Mouse (Mus musculus) gastrocnemius, postnatal 25 days (tissue): ENCODE results near the gene Coq8a. TPM values are rescaled to one million over a fixed set of nuclear protein-coding genes. Genes with fewer than 3 reads are reported as not detected.

ENCODE experiments used
- DNase-seq: peaks from one replicate; pipeline ENCODE4 v3.0.0; 2022
- long read RNA-seq, 2 experiments: library from polyadenylated mRNA; stranded (forward); transcript quantifications; one replicate each; pipeline ENCODE4 v2.0.0; 2021
- total RNA-seq, 2 experiments: library from RNA; stranded (reverse); gene quantifications; 1 replicate in 1 of 2; 2 replicates in 1 of 2; pipeline ENCODE4 v1.2.3; 2021

The Coq8a gene
- 100 to 1,000 TPM; 871 to 916 TPM for total RNA-seq
- long read RNA-seq, experiment 1, full-length matches to known transcripts = 332 of 524 reads
- long read RNA-seq, experiment 1, partial matches to known transcripts = 104 of 524 reads
- long read RNA-seq, experiment 1, other reads (novel, unspliced or antisense) = 88 of 524 reads
- long read RNA-seq, experiment 2, full-length matches to known transcripts = 725 of 978 reads
- long read RNA-seq, experiment 2, partial matches to known transcripts = 148 of 978 reads
- long read RNA-seq, experiment 2, other reads (novel, unspliced or antisense) = 105 of 978 reads

DNA sequence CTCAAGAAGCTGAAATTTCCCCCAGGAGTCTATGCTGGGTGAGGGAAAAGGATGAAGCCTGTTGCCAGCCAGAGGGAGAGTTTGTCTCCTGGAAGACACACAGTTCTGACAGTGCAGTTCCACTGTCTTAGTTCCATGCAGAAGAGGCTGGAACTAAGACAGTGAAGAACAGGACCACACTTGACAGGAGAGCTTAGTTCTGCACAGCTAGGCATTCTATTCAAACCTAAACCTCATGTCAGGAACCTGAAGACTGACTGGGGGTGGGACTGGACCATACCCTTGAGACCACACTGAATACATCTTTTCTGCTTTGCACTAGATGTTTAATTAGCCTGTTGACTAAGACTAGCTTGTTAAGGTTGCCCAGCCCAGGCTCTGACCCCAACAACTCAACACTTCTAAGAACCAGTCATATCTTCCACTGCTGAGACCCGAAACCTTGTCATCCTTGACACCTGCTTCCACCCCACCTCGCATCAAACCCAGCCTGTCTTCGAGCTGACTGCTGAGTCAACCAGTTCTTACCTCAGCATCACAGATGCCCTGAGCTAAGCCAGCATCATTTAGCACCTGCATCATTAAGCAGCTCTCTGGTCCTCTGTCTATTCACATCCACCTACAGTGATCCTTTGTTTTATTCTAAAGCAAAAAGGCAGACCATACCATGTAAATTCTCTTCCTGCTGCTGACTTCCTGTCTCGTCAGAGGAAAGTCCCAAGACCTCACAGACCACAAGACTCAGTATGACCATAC, at the start of gene Coq8a:
Coq8a (minus strand) TSS at position 644 of the 756 bp plus-strand sequence.
- no peak for DNase-seq

DNA sequence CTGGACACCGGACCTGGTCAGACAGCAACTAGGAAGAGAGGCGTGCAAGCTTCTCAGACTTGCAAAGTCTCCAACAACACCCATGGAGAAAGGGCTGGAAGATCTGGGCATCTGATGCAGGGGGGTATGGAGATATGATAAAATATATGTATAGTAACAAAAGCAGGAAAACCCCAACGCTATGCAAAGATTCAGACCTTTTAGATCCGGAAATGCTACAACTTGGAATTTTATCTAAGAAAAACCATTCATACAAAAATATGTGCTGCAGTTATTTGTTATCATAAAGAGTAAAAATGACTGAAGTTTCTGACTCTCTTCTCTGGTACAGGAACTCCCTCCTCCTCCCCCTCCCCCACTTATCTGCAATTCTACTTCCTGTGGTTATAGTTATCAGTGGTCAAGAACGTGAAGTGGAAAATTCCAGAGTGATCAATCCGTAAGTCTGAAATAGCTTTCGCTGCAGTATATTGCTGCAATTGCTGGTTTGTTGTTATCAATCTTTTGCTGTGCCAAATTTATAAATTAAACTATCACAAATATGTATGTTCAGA, 49.3 kb upstream of the Coq8a start:
- no peak for DNase-seq

DNA sequence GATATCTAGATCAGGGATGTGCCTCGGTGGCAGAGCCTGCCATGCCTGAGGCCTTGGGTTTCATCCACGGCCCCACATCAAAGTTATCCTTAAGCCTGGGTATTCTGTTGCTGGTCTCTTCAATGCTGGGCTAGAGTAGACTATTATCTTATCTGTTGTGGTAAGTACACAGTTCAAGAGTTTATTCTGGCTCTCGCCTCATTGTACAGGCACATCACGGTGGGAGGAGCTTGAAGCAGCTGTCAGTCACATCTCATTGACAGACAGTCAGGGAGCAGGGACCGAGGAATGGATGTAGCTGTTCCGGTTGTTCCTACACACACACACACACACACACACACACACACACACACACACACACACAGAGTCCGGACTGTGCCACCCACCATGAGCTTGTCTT, 48.5 kb upstream of the Coq8a start:
- DNase-seq = no peak

DNA sequence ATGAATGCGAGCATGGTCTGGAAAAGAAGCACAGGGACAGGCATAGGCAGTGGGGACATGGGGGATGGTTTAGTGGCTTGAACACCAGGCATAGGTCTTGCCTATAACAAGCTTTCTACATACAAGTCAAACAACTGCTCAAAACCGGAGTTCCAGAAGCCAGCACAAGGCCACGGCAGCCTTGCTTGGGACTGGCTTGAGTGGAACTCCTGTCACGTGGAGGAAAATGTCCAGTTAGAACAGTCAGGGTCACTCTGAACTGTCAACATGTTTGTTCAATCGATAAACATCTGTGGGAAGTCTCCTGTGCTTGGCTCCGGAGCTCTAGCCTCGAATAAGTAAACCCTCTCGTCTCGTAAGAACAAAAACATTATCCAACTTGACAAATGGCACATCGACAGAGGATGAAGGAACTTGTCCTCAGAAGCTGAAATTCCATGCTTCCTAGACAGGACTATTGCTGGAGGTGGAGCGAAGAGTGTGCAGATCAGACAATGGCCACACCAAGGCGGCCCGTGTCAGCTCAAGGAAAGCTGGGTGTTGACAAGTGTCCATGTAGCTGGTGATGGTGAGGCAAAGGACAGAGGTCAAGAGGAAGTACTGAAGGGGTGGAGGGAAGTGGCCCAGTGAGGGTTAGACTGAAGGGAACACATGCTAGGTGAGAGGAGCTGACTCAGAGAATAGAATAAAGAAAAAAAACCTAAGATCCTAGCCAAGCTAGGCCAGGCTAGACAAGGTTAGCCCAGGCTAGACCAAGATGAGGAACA, 46.5 kb upstream of the Coq8a start:
- no peak for DNase-seq

DNA sequence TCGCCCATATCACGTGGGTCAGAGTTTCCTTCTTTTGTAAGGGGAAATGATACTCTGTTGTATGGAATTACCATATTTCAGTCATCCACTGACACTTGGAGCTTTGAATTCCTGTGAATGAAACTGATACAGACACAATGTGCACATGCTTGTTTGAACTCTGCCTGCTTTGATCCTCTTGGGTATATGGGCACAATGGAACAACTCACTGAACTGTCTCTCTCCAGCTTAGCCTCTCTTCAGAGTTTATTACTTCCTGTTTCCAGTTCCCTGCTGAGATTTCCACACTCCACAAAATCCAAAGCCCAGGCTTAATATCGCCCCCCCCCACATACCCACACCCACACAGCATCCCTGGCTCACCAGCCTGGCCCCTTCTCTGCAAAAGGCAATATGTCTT, 32.3 kb upstream of the Coq8a start:
- DNase-seq = no peak

DNA sequence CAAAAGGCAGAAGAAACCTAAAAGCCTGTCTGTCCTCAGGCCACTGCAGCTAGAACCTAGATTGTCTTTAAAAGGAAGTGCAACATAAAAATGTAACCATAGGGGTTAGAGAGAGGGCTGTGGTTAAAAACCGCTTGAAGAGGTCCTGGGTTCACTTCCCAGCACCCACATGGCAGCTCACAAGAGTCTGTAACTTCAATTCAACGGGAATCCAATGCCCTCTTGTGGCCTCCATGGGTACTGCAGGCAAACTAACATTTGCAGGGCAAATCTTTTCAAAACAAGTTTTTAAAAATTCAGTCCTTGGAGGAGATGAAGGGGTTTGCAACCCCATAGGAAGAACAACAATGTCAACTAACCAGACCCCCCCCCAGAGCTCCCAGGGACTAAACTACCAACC, 31.2 kb upstream of the Coq8a start:
- no peak for DNase-seq

DNA sequence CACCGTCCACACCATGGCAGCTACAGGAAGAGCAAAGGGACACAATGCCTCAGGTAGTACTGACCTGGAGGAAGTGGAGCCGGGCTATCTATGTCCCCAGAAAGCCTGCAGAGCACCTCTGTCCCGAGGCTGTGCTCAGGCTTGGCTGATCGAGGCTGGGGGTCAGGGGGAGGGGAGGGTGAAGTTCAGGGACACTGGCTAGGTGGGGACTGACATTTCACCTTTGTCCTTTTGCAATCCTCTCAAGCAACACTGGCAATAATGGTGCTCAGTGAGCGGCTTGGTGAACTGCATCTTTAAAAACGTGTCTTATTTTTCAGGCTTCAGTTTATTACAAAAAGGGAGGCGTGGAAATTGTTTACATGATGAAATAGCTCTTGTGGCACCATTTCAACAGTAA, 30.5 kb upstream of the Coq8a start:
- DNase-seq = no peak

DNA sequence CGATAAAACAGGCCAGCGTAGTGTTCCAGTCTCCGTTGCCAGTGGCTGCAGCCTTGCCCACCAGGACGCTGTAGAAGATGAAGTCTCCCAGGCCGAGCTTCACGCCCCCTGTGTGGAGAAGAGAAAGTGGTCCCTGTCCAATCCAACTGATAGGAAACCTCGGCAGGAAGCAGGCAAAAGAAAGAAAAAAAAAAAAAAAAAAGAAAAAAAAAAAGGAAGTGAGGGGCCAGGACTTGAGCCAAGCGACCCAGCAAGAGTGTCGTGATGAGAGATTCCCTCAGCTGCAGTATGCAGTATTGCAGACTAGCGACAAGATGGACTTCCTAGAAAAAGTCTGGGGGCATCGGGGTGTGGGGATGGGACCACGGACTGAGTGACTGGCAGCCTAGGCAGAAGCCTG, 29.5 kb upstream of the Coq8a start:
- DNase-seq = no peak

DNA sequence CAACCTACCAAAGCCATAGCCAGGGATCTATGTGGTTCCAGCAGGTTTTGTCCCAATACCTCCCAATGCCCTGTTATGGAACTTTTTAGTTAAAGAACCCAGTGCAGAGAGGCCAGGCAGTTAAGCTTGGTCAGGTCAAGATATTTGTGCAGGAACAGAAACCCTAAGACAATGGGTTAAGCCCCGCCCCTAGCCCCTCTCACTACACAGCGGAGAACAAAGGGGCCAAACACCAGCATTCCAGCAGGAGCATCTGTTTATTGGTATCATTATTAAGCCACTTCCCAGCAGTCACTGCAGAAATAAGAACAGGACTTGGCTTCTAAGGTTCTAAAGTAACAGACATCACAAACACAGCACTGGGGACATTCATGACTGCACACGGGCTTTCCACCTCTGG, 27.4 kb upstream of the Coq8a start:
- no peak for DNase-seq

DNA sequence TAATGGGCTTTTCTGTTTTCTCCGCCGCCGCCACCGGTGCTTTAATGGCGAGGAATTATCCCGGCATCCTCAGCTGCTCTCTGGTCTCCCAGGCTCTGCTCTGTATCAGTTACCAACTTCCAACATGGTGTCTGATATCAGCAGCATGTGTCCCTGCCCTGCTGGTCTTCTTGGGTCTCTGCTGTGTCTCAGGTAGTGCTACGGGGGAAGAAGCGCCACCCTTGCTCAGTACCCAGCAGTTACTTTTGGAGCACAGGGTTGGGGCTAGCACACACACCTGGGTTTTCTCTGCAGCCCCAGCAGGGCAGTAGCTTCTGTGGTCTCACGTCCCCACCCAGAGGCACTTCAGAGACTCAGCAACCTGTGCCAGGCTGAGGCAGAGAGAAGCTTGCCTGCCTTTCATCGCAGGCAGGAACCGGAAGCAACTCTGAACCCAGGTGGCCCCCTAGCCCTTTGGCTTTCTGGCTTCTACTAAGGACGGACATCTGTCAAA, 26.9 kb upstream of the Coq8a start:
- no peak for DNase-seq

DNA sequence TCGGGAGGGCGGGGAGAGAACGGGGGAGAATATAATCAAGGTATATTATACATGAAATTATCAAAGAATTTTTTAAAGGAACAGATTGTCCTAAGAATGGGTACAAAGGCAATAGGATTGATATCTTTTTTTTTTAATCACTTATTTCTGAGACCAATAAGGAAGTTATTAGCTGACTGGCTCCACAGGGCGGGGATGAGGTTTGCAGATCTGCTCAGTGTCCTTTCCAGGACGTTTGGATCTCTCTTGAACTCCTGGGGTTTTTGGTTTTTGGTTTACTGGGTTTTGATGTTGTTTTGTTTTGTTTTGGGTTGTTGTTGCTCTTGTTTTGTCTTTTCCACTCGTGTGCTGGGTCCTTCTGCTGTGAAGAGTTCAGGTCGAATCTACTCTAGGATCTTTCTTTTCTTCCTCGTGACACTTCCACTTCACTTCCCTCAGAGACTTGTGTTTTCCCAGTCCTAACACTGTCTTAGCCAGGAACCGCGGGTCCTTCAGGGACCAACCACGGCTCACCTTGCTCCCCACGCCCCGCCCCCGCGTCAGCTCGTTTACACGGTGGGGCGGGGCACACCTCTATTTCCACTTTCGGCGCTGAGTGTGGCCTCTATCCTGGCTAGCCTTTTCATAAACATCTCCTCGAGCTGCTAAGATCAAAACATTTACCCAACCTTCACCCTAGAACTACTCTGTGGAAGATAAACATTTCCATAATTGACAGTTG, 26.3 kb upstream of the Coq8a start:
- peak; percentile 55 for DNase-seq

DNA sequence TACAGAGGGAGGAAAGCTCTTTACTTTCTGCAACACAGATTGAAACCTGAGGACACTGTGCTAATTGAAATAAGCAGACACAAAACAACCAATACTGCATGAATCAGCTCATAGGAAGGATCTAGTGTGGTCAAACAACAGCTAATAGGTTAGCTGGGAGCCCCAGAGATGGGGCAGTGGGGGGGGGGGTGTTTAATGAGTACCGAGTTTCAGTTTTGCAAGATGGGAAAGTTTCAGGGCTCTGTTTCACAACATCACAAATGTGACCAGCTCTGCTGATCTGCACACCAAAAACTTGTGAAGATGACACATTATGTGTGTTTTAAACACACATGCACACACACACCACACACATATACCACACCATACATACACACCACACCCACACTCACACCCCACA, 22.6 kb upstream of the Coq8a start:
- no peak for DNase-seq

DNA sequence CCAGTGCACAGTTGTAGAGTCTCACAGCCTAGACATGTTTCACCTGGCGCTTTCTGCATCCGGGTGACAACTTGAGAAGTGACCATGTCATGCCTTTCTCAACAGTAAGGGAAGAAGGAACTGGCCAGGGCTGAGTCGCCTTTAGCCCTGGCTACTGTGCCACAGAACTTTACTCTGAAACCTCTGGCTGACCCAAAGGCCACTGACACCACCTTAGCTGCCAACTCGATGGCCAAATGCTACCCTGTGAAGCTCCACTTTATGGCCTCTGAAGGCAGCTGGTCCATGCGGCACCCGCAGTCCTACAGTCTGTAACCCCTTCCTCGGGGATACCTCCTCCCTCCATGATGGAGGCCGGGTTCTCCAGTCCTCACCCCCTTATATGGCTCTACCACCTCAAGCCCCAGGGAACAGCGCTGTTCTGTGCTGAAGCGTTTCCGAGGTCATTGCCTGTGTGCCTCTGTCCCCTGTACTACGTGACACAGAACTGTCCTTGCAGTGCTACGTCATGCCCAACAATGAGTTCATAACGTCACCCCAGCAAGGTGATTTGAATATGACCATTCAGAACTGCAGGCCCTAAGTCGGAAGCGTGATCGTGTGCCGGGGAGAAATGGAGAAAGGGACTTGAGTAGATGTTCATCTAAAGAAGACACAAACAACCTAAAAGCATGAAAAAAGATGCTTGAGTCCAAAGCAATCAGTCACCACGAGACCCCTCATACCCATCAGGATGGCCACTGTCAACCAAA, 21.6 kb upstream of the Coq8a start:
- DNase-seq = no peak

DNA sequence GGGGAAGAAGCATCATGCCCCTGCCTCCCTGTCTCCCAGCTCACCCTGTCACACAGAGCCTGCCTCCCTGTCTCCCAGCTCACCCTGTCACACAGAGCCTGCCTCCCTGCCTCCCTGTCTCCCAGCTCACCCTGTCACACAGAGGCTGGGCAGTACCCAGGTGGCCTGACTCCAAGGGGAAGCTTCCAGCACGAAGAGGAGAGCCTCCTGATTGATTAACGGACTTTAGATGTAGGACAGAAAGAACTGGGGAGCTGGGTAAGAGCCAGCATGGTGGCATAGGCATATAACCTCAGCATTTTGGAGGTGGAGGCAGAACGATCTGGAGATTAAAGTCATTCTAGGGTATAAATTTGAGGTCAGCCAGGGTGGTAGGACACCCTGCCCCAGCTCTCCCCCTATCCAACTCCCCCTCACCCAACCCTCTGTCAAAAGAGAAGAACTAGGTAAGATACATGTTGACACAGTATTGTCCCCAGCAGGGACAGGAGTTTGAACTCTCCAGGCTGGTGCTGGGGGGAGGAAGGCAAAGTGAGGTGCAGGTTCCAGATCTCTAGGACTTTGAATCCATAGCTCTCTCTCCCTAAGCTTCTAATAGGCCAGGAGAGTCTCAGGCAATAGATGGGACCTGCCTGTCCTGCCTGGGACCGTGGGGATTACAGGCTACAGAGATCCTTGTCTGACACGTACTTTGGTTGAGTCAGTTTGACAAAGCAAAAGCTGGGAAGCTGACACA, 17.3 kb upstream of the Coq8a start:
- DNase-seq = no peak

DNA sequence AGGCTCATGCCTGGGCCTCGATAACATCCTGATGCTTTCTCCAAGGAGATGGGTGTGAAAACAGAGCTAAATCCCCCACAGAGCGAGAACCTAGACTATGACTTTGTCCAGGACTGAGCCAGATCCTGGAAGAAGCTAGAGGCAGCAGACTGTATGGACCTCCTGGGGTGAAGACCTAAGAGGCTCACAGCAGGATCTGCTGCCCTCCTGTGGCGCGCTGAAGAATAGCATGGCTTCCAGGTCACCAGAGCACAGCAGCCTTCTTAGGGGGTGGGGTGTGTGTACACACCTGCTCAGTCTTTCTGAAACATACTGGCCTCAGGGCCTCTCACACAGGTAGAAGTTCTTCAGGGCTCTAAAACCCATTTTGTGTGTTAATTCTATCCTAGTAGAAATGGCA, 15.6 kb upstream of the Coq8a start:
- DNase-seq = peak; percentile 66

DNA sequence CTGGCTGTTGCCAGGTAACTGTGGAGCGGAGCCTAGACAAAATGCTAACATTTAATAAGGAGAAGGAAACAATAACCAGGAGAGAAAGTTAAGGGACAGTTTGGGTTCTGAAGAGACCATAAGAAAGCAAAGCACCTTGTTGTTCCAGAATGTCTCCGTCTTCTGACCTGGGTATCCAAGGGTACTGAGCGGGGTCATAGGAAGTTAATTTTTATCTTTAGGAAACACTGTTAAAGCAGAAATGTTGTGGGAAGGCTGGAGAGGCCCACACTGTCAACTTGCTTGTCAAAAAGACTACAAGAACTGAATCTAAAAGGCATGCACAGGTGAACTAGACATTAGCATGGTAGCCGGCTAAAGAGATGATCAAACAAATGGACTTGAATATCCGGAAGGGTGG, 13.5 kb upstream of the Coq8a start:
- DNase-seq = no peak

DNA sequence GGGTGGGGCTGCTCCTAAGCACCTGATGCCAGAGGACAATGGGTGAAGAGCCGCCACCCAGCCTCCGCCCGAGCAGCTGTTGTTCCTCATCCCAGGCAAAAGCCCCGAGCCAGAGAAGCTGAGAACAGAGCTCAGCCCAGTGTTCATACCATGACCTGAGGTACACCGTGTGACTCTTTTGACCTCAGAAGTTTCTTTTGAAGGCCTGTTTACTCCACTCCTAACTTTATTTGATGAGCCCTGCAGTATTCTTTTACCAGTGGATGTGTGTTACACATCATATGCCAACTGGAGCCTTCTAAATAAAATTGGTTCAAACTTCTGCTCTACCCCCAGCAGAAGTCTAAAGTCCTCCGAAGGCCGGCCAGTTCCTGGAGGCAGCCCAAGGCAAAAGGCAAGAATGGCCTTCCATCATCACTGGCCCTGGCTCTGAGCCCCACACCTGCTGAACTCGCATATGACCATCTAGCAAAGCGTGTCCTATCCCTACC, 11.4 kb upstream of the Coq8a start:
- peak; percentile 63 for DNase-seq

DNA sequence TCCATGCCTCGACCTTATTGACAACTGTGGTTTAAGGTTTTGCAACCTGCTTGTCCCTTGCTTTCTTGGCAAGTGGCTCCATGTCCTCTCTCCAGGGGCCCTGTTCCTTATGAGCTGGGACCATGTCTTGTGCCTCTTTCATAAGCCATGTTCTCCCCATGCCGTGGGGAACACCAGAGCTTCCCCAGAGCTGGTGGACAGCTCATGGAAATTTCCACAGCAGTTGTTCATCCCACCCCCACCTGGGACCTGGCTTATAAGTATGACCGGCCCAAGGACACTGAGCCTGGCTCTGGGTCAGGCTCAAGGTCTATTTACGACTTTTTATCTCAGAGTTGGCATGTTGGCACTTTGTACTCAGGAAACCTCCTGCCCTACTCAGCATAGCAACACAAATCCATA, 10.6 kb upstream of the Coq8a start:
- DNase-seq = peak; percentile 67

DNA sequence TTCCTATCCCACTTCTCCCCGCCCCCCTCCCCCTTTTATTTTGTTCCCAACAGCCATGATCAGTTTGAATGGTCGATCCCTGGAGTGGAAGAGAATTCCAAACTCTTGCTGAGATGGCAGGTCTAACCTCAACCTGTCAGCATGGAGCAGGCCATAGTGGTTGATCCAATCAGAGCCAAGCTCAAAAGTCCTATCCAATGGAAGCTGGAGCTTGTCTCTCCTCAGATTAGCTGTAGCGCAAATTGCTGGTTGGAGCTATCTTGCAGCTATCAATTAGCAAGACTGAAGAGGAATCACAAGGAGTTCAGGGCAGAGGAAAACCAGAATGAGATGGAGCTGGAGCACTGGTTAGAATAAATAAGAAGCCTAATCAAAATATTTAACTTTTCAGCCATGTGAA, 9.0 kb upstream of the Coq8a start:
- DNase-seq = no peak

DNA sequence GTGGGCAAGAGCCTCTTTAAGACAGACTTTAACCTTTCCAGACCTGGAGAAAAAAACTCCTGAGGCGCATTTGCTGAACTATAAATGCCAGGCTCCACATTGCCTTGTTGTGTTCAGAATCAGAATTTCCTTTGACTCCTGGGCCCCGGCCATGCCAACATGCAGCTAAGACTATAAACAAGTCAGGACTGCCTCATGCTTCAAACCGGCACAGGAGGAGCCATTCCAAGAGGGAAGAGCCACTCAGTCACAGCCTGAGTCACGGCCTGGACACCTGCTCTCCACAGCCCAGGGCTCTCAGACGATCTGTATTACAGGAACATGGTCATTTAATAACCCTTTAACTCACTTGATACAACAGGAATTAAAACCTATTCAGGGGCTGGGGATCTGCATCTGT, 1.3 kb upstream of the Coq8a start:
- DNase-seq = no peak

DNA sequence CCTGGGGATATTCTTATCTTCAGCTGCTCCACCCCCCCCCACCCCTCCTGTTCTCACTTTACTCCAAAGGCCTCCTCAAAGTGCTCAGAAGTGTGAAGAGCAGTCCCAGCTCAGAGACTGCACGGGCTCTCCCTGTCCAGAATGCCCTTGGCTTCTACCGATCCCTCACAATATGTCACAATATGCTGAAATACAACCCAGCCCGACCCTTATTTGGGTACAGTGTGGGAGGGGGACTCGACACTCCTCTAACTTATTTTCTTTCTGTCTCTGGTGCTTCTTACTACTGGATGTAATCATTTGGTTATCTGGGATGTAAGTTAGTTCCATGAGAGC, 281 bp upstream of the Coq8a start:
- no peak for DNase-seq
